Mouse (Mus musculus): ENCODE data around the gene Bahd1. TPM values are rescaled to one million over a fixed set of nuclear protein-coding genes. Genes with fewer than 3 reads are reported as not detected.
A peak's percentile ranks its signal among the peaks of the same experiment; 100 is the strongest.

Gene Bahd1
- polyA plus RNA-seq, 1 experiment from 2014 or later = 8.9 TPM

GRCm38 (mm10) chr2:118914685-118915084 is 14.5 kb downstream of the Bahd1 start:
- H3K4me3 ChIP-seq = no peak overlapping the region
- no peak overlapping the region for H3K4me2 ChIP-seq
- H3K27me3 ChIP-seq = no peaks in the 10 kb centered on the region
- no peaks in the 10 kb centered on the region for H3K9me3 ChIP-seq
- 0 out of 2 replicates have a peak, but pooled peaks have one; percentile 17 for ATAC-seq (ENCODE audit: low FRiP score, low read depth)
- H3K9ac ChIP-seq = no peak overlapping the region
- H3K27ac ChIP-seq (replicated peaks) = no peak overlapping the region
- WGBS = 22% methylated on average over 8 of the region's 8 CpGs
- peaks cover 24% of the 10 kb centered on the region for H3K4me1 ChIP-seq (replicated peaks)
- no peaks in the 10 kb centered on the region for H3K36me3 ChIP-seq

- H3K27me3 ChIP-seq = no peaks in the 10 kb centered on the region
- peaks cover 9% of the 10 kb centered on the region; the same call in 1 of the 2 replicates for H3K36me3 ChIP-seq
- 88% methylated on average over 17 of the region's 17 CpGs for WGBS
- H3K27ac ChIP-seq (replicated peaks) = no peak overlapping the region
- no peak overlapping the region for H3K4me2 ChIP-seq
- peaks cover 24% of the 10 kb centered on the region for H3K4me1 ChIP-seq (replicated peaks)
- H3K9ac ChIP-seq = no peak overlapping the region
- ATAC-seq (ENCODE audit: low FRiP score, low read depth) = no peak
- H3K4me3 ChIP-seq = no peak overlapping the region
- no peaks in the 10 kb centered on the region for H3K9me3 ChIP-seq
These were observed 16.3 kb downstream of the Bahd1 start for GRCm38 (mm10) chr2:118916436-118916835.

GRCm38 (mm10) chr2:118918543-118918942 is 18.4 kb downstream of the Bahd1 start:
- no peak overlapping the region for H3K9ac ChIP-seq
- WGBS = 64% methylated on average over 1 of the region's 1 CpGs
- no peaks in the 10 kb centered on the region for H3K27me3 ChIP-seq
- H3K36me3 ChIP-seq = peaks cover 29% of the 10 kb centered on the region
- no peak overlapping the region for H3K27ac ChIP-seq (replicated peaks)
- ATAC-seq (ENCODE audit: low FRiP score, low read depth) = no peak
- no peak overlapping the region for H3K4me3 ChIP-seq
- no peaks in the 10 kb centered on the region for H3K9me3 ChIP-seq
- peaks cover 14% of the 10 kb centered on the region for H3K4me1 ChIP-seq (replicated peaks)
- no peak overlapping the region for H3K4me2 ChIP-seq

- H3K27me3 ChIP-seq = no peaks in the 10 kb centered on the region
- whole genome bisulfite sequencing = 77% methylated on average over 3 of the region's 3 CpGs
- H3K4me3 ChIP-seq = no peak overlapping the region
- no peak for ATAC-seq (ENCODE audit: low FRiP score, low read depth)
- H3K9ac ChIP-seq = no peak overlapping the region
- H3K36me3 ChIP-seq = peaks cover 35% of the 10 kb centered on the region
- no peak overlapping the region for H3K4me2 ChIP-seq
- no peak overlapping the region for H3K27ac ChIP-seq (replicated peaks)
- no peaks in the 10 kb centered on the region for H3K4me1 ChIP-seq (replicated peaks)
- H3K9me3 ChIP-seq = no peaks in the 10 kb centered on the region
These were observed 20.3 kb downstream of the Bahd1 start for GRCm38 (mm10) chr2:118920428-118920827.

- Histone ChIP-seq H3K36me3 (peaks cover 27% of the 10 kb centered on the region), H3K4me3 (peak overlapping the region; percentile 59), H3K4me2 (peak overlapping the region; percentile 94), H3K9ac (peak overlapping the region; percentile 49), H3K27ac (replicated peaks) (no peak overlapping the region), H3K27me3 (no peaks in the 10 kb centered on the region), H3K9me3 (no peaks in the 10 kb centered on the region), H3K4me1 (replicated peaks) (peaks cover 20% of the 10 kb centered on the region)
- 3% methylated on average over 6 of the region's 6 CpGs for WGBS
- ATAC-seq (ENCODE audit: low FRiP score, low read depth) = peak; percentile 56
These were observed 25.8 kb downstream of the Bahd1 start for GRCm38 (mm10) chr2:118925952-118926351.

GRCm38 (mm10) chr2:118926361-118926997 is 26.3 kb downstream of the Bahd1 start, which contains the start of gene Chst14:
Gene Chst14 (plus strand): TSS chr2:118926496.
- ATAC-seq (ENCODE audit: low FRiP score, low read depth) = peak; percentile 84
- peak within 1 kb of the TSS; percentile 59 for H3K4me3 ChIP-seq
- no peaks in the 10 kb centered on the region for H3K9me3 ChIP-seq
- no peak within 1 kb of the TSS for H3K27ac ChIP-seq (replicated peaks)
- peaks cover 20% of the 10 kb centered on the region for H3K4me1 ChIP-seq (replicated peaks)
- H3K27me3 ChIP-seq = no peaks in the 10 kb centered on the region
- H3K4me2 ChIP-seq = peak within 1 kb of the TSS; percentile 94
- H3K9ac ChIP-seq = peak within 1 kb of the TSS; percentile 49
- 3% methylated on average over 40 of the region's 47 CpGs for WGBS
- peaks cover 25% of the 10 kb centered on the region for H3K36me3 ChIP-seq

GRCm38 (mm10) chr2:118926998-118927739 is 27.0 kb downstream of the Bahd1 start:
- Histone ChIP-seq H3K27me3 (no peaks in the 10 kb centered on the region), H3K36me3 (peaks cover 20% of the 10 kb centered on the region), H3K4me2 (peak overlapping the region; percentile 94), H3K9me3 (no peaks in the 10 kb centered on the region), H3K4me1 (replicated peaks) (peaks cover 20% of the 10 kb centered on the region), H3K9ac (peak overlapping the region; percentile 49), H3K4me3 (peak overlapping the region; percentile 59), H3K27ac (replicated peaks) (no peak overlapping the region)
- WGBS = 37% methylated on average over 31 of the region's 31 CpGs
- ATAC-seq (ENCODE audit: low FRiP score, low read depth) = no peak

- no peaks in the 10 kb centered on the region for H3K27me3 ChIP-seq
- H3K4me1 ChIP-seq (replicated peaks) = no peaks in the 10 kb centered on the region
- ATAC-seq (ENCODE audit: low FRiP score, low read depth) = no peak
- no peak overlapping the region for H3K4me2 ChIP-seq
- H3K4me3 ChIP-seq = no peak overlapping the region
- no peaks in the 10 kb centered on the region for H3K9me3 ChIP-seq
- H3K27ac ChIP-seq (replicated peaks) = no peak overlapping the region
- 82% methylated on average over 7 of the region's 7 CpGs for WGBS
- H3K36me3 ChIP-seq = no peaks in the 10 kb centered on the region
- no peak overlapping the region for H3K9ac ChIP-seq
These were observed 41.2 kb downstream of the Bahd1 start for GRCm38 (mm10) chr2:118941341-118941740.

- no peaks in the 10 kb centered on the region for H3K9me3 ChIP-seq
- no peak overlapping the region for H3K4me3 ChIP-seq
- no peaks in the 10 kb centered on the region for H3K4me1 ChIP-seq (replicated peaks)
- ATAC-seq (ENCODE audit: low FRiP score, low read depth) = no peak
- H3K27me3 ChIP-seq = no peaks in the 10 kb centered on the region
- no peaks in the 10 kb centered on the region for H3K36me3 ChIP-seq
- no peak overlapping the region for H3K9ac ChIP-seq
- H3K4me2 ChIP-seq = no peak overlapping the region
- WGBS = 94% methylated on average over 6 of the region's 6 CpGs
- H3K27ac ChIP-seq (replicated peaks) = no peak overlapping the region
These were observed 43.1 kb downstream of the Bahd1 start for GRCm38 (mm10) chr2:118943232-118943631.

- WGBS = 87% methylated on average over 4 of the region's 4 CpGs
- Histone ChIP-seq H3K27ac (replicated peaks) (no peak overlapping the region), H3K27me3 (no peaks in the 10 kb centered on the region), H3K36me3 (no peaks in the 10 kb centered on the region), H3K4me3 (no peak overlapping the region), H3K9ac (no peak overlapping the region), H3K4me1 (replicated peaks) (no peaks in the 10 kb centered on the region), H3K4me2 (no peak overlapping the region), H3K9me3 (no peaks in the 10 kb centered on the region)
- ATAC-seq (ENCODE audit: low FRiP score, low read depth) = no peak
These were observed 48.6 kb downstream of the Bahd1 start for GRCm38 (mm10) chr2:118948818-118949217.

GRCm38 (mm10) chr2:118949699-118950098 is 49.5 kb downstream of the Bahd1 start:
- H3K9ac ChIP-seq = no peak overlapping the region

GRCm38 (mm10) chr2:118956497-118956896 is 56.3 kb downstream of the Bahd1 start:
- H3K27me3 ChIP-seq = no peaks in the 10 kb centered on the region
- no peaks in the 10 kb centered on the region for H3K4me1 ChIP-seq (replicated peaks)
- no peak for ATAC-seq (ENCODE audit: low FRiP score, low read depth)
- H3K9me3 ChIP-seq = no peaks in the 10 kb centered on the region
- no peak overlapping the region for H3K4me2 ChIP-seq
- no peak overlapping the region for H3K9ac ChIP-seq
- 75% methylated on average over 5 of the region's 5 CpGs for WGBS
- H3K36me3 ChIP-seq = no peaks in the 10 kb centered on the region
- H3K27ac ChIP-seq (replicated peaks) = no peak overlapping the region
- H3K4me3 ChIP-seq = no peak overlapping the region

More at GRCm38 (mm10) chr2:118949699-118950098, 49.5 kb downstream of the Bahd1 start:
- H3K4me3 ChIP-seq = no peak overlapping the region
- no peaks in the 10 kb centered on the region for H3K36me3 ChIP-seq
- ATAC-seq (ENCODE audit: low FRiP score, low read depth) = no peak
- H3K4me2 ChIP-seq = no peak overlapping the region
- no peaks in the 10 kb centered on the region for H3K27me3 ChIP-seq
- no peak overlapping the region for H3K27ac ChIP-seq (replicated peaks)
- no peaks in the 10 kb centered on the region for H3K4me1 ChIP-seq (replicated peaks)
- WGBS = 75% methylated on average over 3 of the region's 3 CpGs
- H3K9me3 ChIP-seq = no peaks in the 10 kb centered on the region

Data from hindbrain, embryonic 15.5 days (tissue).